Mouse (Mus musculus) T-helper 17 cell (primary cell): ENCODE measurements around the gene 0610030E20Rik.

Experiments
- in situ Hi-C, 2 experiments: fragments of 300-600 bp; cut with MboI, MseI; formaldehyde crosslinking; loops; 1 replicate in 1 of 2; 2 replicates in 1 of 2; pipeline ENCODE4 v1.15.1; 2025; ENCODE audit warnings: high pct_unique_total_duplicates in 2 of 2

0610030E20Rik gene

GRCm38 (mm10) chr6:72389471-72389940 lies 42.4 kb downstream of the 0610030E20Rik start:
- in situ Hi-C loops: no loop called here

DNA sequence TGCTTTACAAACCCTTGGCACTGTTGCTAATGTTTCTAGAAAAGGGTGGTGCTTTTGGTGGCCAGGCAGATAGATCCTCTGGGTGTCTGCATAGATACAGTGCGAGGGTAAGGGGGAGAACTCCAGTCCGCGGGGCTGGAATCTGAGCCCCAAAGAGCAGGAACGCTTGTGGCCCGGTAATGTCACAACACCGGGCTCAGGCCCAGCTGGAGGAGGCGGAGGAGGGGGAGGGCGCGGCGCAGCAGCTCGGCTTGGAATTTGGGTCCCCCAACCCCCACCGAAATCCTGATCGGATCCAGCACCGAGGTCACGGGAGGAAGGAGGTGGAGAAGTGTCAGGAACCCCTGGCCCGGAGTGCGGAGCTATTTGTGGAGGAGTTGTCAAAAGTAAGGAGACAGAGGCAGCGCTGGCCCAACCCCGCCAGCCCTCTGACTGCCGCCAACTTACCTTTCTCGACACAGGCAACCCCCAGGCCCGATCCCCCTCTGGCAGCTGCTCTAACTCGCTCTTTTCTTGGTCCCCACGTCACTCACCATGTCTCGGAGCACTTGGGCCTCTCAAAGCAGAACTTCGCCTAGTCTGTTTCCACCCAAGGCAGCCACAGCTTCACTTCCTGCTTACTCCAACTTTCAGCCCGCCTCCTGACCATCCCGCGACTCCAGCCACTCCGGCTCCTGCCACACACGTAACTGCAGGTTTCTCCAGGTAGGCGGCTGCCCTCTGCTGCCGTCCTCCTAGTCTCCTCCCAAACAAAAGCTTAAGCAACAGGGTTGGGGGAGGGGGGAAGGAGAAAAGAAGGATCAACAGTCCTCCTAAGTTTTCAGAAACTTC lies 43.0 kb downstream of the 0610030E20Rik start, which contains the start of gene Vamp8:
Gene Vamp8 (minus strand): TSS at position 763 of the 831 bp plus-strand sequence.
- in situ Hi-C loops: loop anchor here in 1 of 2 experiments (5.0 kb wide), 1 partner anchor 33 kb away; the partner anchor contains the start of gene Tmem150a

DNA sequence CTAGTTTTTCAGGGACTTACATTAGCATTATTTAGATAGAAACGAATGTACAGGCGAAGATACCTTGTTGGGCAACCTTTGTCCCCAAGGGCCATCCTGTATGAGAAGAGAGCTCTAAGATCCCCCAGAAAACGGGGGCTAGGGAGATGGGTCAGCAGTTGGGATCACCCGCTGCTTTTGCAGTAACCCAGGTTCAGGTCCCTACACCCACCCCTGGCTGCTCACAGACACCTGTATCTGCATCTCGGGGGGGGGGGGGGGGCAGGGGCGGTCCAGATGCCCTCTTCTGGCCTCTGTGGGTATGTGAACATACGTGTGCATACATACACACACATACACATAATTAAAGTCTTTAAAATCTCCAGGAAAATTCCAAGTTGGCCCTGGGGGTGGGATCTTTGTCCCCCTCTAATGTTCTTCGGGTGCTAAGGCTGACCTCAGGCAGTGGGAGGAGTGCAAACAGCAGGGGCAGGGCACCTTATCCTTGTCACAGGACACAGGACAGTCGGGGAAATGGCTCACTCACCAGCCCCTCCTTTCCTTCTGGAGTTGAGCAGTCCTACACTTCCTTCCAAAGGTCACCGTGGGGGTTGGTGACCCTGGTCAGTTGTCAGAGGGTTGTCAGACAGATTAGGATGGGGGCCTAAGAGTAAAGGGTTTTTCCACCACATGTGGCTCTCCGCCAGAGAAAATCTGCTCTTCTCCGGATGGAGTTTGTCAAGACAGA lies 43.8 kb downstream of the 0610030E20Rik start:
- in situ Hi-C loops: loop anchor here in 1 of 2 experiments (5.0 kb wide), 1 partner anchor 34 kb away; the partner anchor contains the start of gene Tmem150a

- in situ Hi-C loops: loop anchor here in 1 of 2 experiments (5.0 kb wide), 1 partner anchor 35 kb away; the partner anchor contains the start of gene Tmem150a
Observed at GRCm38 (mm10) chr6:72392341-72392740, 45.2 kb downstream of the 0610030E20Rik start.

DNA sequence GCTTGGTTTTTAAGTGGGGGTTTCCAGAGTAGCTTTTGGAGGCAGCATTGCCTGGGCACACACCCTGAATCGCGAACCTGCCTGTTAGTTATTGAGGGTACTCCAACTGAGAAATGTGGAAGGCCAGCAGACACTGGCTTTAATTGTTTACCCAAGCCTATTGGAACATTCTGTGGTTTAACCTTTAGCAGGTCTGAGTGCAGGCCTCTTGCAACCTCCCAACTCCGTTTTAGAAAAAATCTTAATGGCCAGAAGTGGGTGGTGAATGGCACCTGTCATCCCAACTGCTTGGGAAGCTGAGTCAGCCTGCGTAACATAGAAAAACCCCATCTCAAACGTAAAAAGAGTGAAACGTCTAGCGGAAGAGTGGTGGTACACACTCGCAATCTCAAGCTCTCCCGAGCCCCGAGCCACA lies 49.7 kb downstream of the 0610030E20Rik start:
- in situ Hi-C loops: no loop called here

DNA sequence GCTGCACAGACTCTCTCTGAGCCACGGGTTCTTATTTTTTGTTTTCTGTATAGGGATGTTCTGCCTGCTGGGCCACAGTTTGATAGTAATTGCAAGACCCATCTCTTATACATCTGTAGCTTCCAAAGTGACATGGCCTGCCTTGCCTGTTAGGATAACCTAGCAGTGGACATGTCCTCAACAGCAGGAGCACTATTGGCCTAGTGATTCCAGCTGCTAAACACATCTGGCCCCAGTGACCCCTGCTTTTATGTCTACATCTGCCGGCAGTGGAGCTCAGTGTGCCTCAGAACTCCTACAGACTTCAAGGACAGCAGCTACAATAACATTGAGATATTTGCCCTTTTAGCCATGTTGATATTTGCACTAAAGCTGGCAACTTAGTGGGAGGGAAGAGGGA lies 52.9 kb downstream of the 0610030E20Rik start:
- in situ Hi-C loops: no loop called here

DNA sequence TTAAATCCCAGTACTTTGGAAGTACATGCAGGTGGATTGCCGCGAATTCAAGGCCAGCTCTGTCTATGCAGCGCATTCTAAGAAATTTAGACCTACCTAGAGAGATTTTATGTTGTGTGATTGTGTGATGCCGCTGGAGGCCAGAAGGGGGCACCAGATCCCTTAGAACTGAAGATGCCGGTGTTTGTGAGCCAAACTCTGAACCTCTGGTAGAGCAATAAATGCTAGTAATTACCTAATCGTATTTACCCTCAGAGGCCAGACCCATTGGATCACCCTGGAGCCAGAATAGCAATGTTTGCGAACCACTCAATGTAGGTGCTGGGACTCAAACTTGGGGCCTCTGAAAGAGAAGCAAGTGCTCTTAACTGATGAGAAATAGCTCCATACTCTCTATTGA lies 54.8 kb downstream of the 0610030E20Rik start:
- in situ Hi-C loops: no loop called here
